Mouse (Mus musculus) macrophage (primary cell): Measurements from ENCODE around the gene Sppl3. TPM values are rescaled to one million over a fixed set of nuclear protein-coding genes. Genes with fewer than 3 reads are reported as not detected.

Experiments used
- H3K27ac ChIP-seq: fragments of 350-480 bp; formaldehyde crosslinking; 2 replicates; pipeline ENCODE4 v1.9.0; 2021
- H3K36me3 ChIP-seq: fragments of 350-480 bp; formaldehyde crosslinking; 2 replicates; pipeline ENCODE4 v1.9.0; 2021; ENCODE audit errors: inconsistent target
- H3K4me3 ChIP-seq: fragments of 350-480 bp; formaldehyde crosslinking; 2 replicates; pipeline ENCODE4 v1.9.0; 2021; ENCODE audit errors: inconsistent target
- H3K79me2 ChIP-seq: fragments of 350-480 bp; formaldehyde crosslinking; 2 replicates; pipeline ENCODE4 v1.9.0; 2021; ENCODE audit errors: inconsistent target
- WGBS: methylation state at CpG from one replicate; pipeline ENCODE4 v1.1.7; 2026; ENCODE audit warnings: inconsistent platforms; ENCODE audit not compliant: missing documents; 5-methylcytosine and 5-hydroxymethylcytosine counted together
- polyA plus RNA-seq: library from polyadenylated mRNA; stranded (reverse); fragments of 250-400 nt; gene quantifications from 3 replicates; pipeline ENCODE4 v1.2.4, GENCODE M21; 2018; ENCODE audit warnings: inconsistent platforms

Sppl3 gene
- polyA plus RNA-seq, 1 experiment from 2014 or later = 21.6 TPM

GRCm38 (mm10) chr5:115145976-115146746 lies 135.2 kb downstream of the Sppl3 start:
- H3K36me3 ChIP-seq = peaks cover 41% of the 10 kb centered on the region
- whole genome bisulfite sequencing = 91% methylated on average over 6 of the region's 6 CpGs
- no peak overlapping the region for H3K4me3 ChIP-seq
- H3K27ac ChIP-seq = no peak overlapping the region
- H3K79me2 ChIP-seq = peaks cover 5% of the 10 kb centered on the region; the same call in 1 of the 2 replicates

- peaks cover 41% of the 10 kb centered on the region for H3K36me3 ChIP-seq
These were observed 135.8 kb downstream of the Sppl3 start for GRCm38 (mm10) chr5:115146747-115147130.

GRCm38 (mm10) chr5:115147388-115147787 lies 136.5 kb downstream of the Sppl3 start:
- Histone ChIP-seq H3K27ac (no peak overlapping the region), H3K79me2 (peaks cover 17% of the 10 kb centered on the region), H3K4me3 (no peak overlapping the region), H3K36me3 (peaks cover 41% of the 10 kb centered on the region)
- 88% methylated on average over 3 of the region's 3 CpGs for WGBS

More at GRCm38 (mm10) chr5:115146747-115147130, 135.8 kb downstream of the Sppl3 start:
- no peak overlapping the region for H3K27ac ChIP-seq
- peaks cover 11% of the 10 kb centered on the region for H3K79me2 ChIP-seq
- no peak overlapping the region for H3K4me3 ChIP-seq

DNA sequence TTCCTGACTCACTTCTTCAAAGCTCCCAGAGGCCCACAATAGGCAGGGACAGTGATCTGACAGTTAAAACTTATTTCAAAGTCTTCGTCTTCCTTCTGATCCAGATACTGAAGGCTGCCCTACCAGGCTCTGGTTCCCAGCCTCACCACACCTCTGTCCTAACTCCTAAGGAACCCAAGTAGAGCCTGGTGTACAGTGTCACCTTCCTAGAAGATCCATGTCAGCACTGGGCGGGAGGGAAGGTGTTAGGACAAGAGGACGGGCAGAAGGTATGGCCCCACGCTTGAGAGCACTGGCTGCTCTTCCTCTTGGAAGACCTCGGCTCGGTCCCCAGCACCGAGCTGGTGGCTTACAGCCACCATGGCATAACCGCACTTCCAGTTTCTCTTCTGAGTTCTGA lies 137.4 kb downstream of the Sppl3 start:
- WGBS = 99% methylated on average over 8 of the region's 8 CpGs
- peaks cover 41% of the 10 kb centered on the region for H3K36me3 ChIP-seq
- H3K79me2 ChIP-seq = peaks cover 27% of the 10 kb centered on the region
- no peak overlapping the region for H3K4me3 ChIP-seq
- no peak overlapping the region for H3K27ac ChIP-seq

Other genes with a start within 250 kb of the Sppl3 start
- 144 to 222 TPM (median 173 TPM) in 3 replicates for gene Ankrd13a, start 236.5 kb upstream of the Sppl3 start, polyA plus RNA-seq
- 37.1 to 50.3 TPM (median 46.2 TPM) in 3 replicates for gene Git2, start 235.6 kb upstream of the Sppl3 start, polyA plus RNA-seq
- 26.6 to 35.2 TPM (median 29.9 TPM) in 3 replicates for gene 1500011B03Rik, start 187.7 kb upstream of the Sppl3 start, polyA plus RNA-seq
- gene 4930519G04Rik, start 157.5 kb upstream of the Sppl3 start, polyA plus RNA-seq = not detected in 3 replicates
- not detected in 3 replicates for gene Gm9936, start 152.5 kb upstream of the Sppl3 start, polyA plus RNA-seq
- 217 to 389 TPM (median 305 TPM) in 3 replicates for gene Oasl2, start 114.2 kb upstream of the Sppl3 start, polyA plus RNA-seq
- gene Oasl1, start 87.9 kb upstream of the Sppl3 start, polyA plus RNA-seq = 15.4 to 36.8 TPM (median 25.2 TPM) in 3 replicates
- 15.9 to 19.6 TPM (median 16.7 TPM) in 3 replicates for gene 2210016L21Rik, start 69.0 kb upstream of the Sppl3 start, polyA plus RNA-seq
- gene Hnf1a, start 40.0 kb upstream of the Sppl3 start, polyA plus RNA-seq = not detected in 3 replicates
- 1.4 TPM in 1 of 3 replicates, not detected in the others for gene Gm10401, start 87.2 kb downstream of the Sppl3 start, polyA plus RNA-seq
- 18.4 to 32.1 TPM (median 30.6 TPM) in 3 replicates for gene Acads, start 108.2 kb downstream of the Sppl3 start, polyA plus RNA-seq
- 4.7 to 6.5 TPM (median 5.0 TPM) in 3 replicates for gene Unc119b, start 123.8 kb downstream of the Sppl3 start, polyA plus RNA-seq
- 48.9 to 54.7 TPM (median 49.7 TPM) in 3 replicates for gene Mlec, start 147.0 kb downstream of the Sppl3 start, polyA plus RNA-seq
- gene Cabp1, start 183.2 kb downstream of the Sppl3 start, polyA plus RNA-seq = not detected in 3 replicates
- 18.6 to 30.7 TPM (median 22.3 TPM) in 3 replicates for gene Pop5, start 224.7 kb downstream of the Sppl3 start, polyA plus RNA-seq